Mouse (Mus musculus) myocyte (in vitro differentiated cells): ENCODE results near the gene Cd38.

Experiments used
- E2F4 ChIP-seq: IDR thresholded peaks from one replicate; pipeline ENCODE4 v1.6.1; 2011; ENCODE audit warnings: mild to moderate bottlenecking, control low read depth, moderate library complexity; ENCODE audit not compliant: insufficient read depth
- MYOG ChIP-seq, 3 experiments: IDR thresholded peaks; one replicate each; pipeline ENCODE4 v1.6.1; 2011; ENCODE audit warnings: control low read depth in 2 of 3, low read depth in 2 of 3, mild to moderate bottlenecking in 2 of 3; ENCODE audit not compliant: insufficient read length in 2 of 3, control insufficient read depth in 1 of 3, insufficient read depth in 1 of 3
- POLR2A ChIP-seq: IDR thresholded peaks from one replicate; pipeline ENCODE4 v1.6.1; 2011; ENCODE audit warnings: low read depth, mild to moderate bottlenecking, control low read depth, moderate library complexity; ENCODE audit not compliant: insufficient read length
- POLR2AphosphoS2 ChIP-seq: IDR thresholded peaks from one replicate; pipeline ENCODE4 v1.6.1; 2011; ENCODE audit warnings: low read depth, control low read depth; ENCODE audit not compliant: insufficient read length
- REST ChIP-seq: IDR thresholded peaks from one replicate; pipeline ENCODE4 v1.6.1; 2011; ENCODE audit warnings: mild to moderate bottlenecking, control low read depth, moderate library complexity; ENCODE audit not compliant: insufficient read depth, insufficient read length
- USF1 ChIP-seq: IDR thresholded peaks from one replicate; pipeline ENCODE4 v1.6.1; 2011; ENCODE audit warnings: low read depth, mild to moderate bottlenecking, control low read depth, moderate library complexity

DNA sequence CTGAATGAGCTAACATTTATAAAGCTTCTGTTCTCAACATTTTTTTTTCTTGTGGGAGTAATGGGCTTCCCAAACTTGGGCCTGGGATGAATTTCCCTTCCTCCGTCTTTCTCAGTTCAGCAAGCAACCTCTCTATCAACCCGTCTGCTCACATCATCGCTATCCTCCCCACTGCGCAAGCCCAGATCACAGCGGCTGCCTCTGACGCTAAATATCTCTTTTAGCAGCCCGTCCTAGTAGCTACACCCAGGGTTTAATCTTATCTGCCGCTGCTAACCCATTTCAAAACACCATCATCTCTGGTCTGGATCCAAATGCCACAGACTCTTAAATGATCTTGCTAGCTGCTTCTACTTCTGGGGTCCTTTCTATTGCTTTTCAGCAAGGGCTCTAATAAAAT is 8.7 kb upstream of the Cd38 start:
- no peak for TF ChIP-seq USF1
- no peak for TF ChIP-seq POLR2A
- TF ChIP-seq E2F4 = no peak
- TF ChIP-seq MYOG (IDR thresholded peaks at IDR 0.05; ENCODE audit: control insufficient read depth in 1 of 3, insufficient read depth in 1 of 3, insufficient read length in 2 of 3, low read depth in 2 of 3) = no peak
- no peak for TF ChIP-seq REST
- no peak for TF ChIP-seq POLR2AphosphoS2
